25 mouse cellular contexts compared by ENCODE assay signal in genomic region chr11:32096346-32096745, GRCm38 (mm10).
A peak's percentile ranks its signal among the peaks of the same experiment; 100 is the strongest.
DNase-seq lines count a peak whose midpoint lies in the region; ATAC-seq and TF ChIP-seq lines count a peak whose summit lies in the region.
"Had no signal": no experiment of that assay in that cellular context is flagged by ENCODE, and none has a peak within 500 bp of the region (broad histone marks: within the 10 kb centered on the region; RNA-seq: fewer than 3 reads in every experiment).

No protein-coding gene starts in this region.

- intact Hi-C loops in left cerebral cortex, adult 2 months (cut with DNase I) = no loop called here
- intact Hi-C loops in left cerebral cortex, postnatal 10 days (cut with DNase I) = no loop called here
- intact Hi-C loops in left cerebral cortex, postnatal 14 days (cut with DNase I) = no loop called here

- ATAC-seq in activated CD4-positive, CD25-positive, alpha-beta regulatory T cell, adult 4 months = peak; percentile 69
- peak; percentile 81 for ATAC-seq in inflammation-experienced regulatory T-cells, adult 6 months
- ATAC-seq: forebrain, embryonic 14.5 days; forebrain, embryonic 16.5 days; Patski had no signal

- peak; percentile 3 for DNase-seq in 416B (ENCODE audit: low read depth)
- DNase-seq in CD4-positive, CD25-positive, alpha-beta regulatory T cell, adult 2 months (ENCODE audit: low read depth, low spot score) = peak; percentile 46
- DNase-seq in left cerebral cortex, adult 2 months (ENCODE audit: extremely low spot score in 1 of 2, low spot score in 2 of 2) = no peak
- no peak for DNase-seq in frontal cortex, postnatal 10 days (ENCODE audit: low spot score in 2 of 2)
- no peak for DNase-seq in left cerebral cortex, postnatal 10 days (ENCODE audit: extremely low spot score in 1 of 2, low spot score in 2 of 2)
- no peak for DNase-seq in left cerebral cortex, postnatal 14 days (ENCODE audit: low spot score in 2 of 2)
- DNase-seq: adrenal gland, adult 2 months; adrenal gland, postnatal 10 days; adrenal gland, postnatal 25 days; cerebellum, adult 11 months; cerebellum, adult 18-20 months; cerebellum, adult 8-10 months; cerebellum, postnatal 10 days; cerebellum, postnatal 25 days; embryo, embryonic 11 days had no signal

- H3K4me3 ChIP-seq in left cerebral cortex, adult 2 months = no peak overlapping the region
- H3K4me3 ChIP-seq: embryonic facial prominence, embryonic 13.5 days; embryonic facial prominence, embryonic 15.5 days; erythroblast, embryonic 14.5 days; forebrain, embryonic 10.5 days; forebrain, embryonic 12.5 days had no signal

- no peak for TF ChIP-seq CTCF in left cerebral cortex, adult 2 months (IDR thresholded peaks at IDR 0.05)

- no peak overlapping the region for H3K27ac ChIP-seq in left cerebral cortex, adult 2 months
- H3K27ac ChIP-seq: embryonic facial prominence, embryonic 13.5 days; embryonic facial prominence, embryonic 15.5 days; forebrain, embryonic 10.5 days; forebrain, embryonic 12.5 days had no signal

Comparison
In these comparisons a context has a peak if more than half of its experiments do, and no peak if none do; other contexts are left out.
1. DNase-seq: peak in 416B (single experiment) and CD4-positive, CD25-positive, alpha-beta regulatory T cell, adult 2 months (single experiment); none in left cerebral cortex, adult 2 months (0 of 2), frontal cortex, postnatal 10 days (0 of 2), left cerebral cortex, postnatal 10 days (0 of 2) and left cerebral cortex, postnatal 14 days (0 of 2).